Mouse (Mus musculus): Measurements from ENCODE around the gene Tns1.

Tns1 gene

GRCm38 (mm10) chr1:74123215-74123614 lies 1.0 kb downstream of the Tns1 start:
- DNase-seq (ENCODE audit: low read depth, low spot score), result no peak

DNA sequence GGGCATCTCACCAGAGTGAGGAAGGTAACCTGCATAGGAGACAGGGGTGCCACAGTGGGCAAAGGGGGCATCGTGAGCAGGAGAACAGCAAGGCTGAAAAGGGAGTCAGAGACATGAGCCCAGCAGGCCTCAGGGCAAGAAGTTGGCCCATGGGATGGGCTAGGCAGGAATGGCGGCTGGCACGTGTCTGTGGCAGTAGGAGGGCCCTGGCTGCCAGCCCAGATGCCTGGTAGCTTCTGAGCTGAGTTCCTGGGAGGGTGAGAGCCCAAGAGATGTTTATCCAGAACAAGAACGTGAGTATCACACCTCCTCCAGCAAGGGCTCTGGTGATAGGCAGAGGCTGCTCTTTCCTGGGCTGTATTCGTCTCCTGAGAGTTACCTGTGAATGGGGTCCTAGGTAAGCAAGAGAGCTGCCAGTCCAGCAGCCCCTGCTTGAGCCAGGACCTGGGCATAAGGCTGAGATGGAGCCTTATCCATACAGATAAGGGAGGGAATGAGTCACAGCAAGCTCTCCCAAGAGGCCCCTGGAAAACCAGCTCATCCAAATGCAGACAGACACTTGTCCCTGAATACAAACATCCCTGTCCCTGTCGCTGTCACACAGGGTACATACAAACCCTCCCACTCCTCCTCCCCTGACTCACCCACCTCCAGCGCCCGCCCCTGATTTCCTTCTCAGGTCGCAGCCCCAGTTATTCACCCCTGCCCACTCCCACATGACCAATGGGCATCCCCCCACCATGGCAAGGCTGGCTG lies 2.2 kb downstream of the Tns1 start:
- DNase-seq (ENCODE audit: low read depth, low spot score), result no peak

GRCm38 (mm10) chr1:74121138-74121537 lies 3.1 kb downstream of the Tns1 start:
- DNase-seq (ENCODE audit: low read depth, low spot score), result no peak

DNA sequence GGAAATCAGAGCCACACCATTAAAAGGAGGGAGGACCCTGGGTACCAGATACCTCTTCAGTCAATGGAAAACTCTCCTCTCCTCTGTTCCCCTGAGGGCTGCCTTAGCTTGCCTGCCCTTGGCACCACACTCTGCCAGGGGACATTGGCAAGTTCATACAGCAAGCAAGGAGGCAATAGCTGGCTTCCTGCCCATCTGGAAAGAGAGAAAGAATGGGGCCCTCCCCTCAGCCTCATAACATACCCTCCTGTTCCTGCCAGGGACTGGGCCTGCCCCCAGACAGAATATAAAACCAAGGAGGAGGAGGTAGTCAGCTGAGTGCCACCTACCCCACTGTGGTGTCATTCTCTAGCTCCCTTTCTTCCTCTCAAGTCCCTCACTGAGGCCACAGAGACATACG lies 5.1 kb downstream of the Tns1 start:
- DNase-seq (ENCODE audit: low read depth, low spot score), result no peak

GRCm38 (mm10) chr1:74117876-74118275 lies 6.4 kb downstream of the Tns1 start:
- no peak for DNase-seq (ENCODE audit: low read depth, low spot score)

- DNase-seq (ENCODE audit: low read depth, low spot score), result no peak
Measured at GRCm38 (mm10) chr1:74113071-74113470, 11.2 kb downstream of the Tns1 start.

GRCm38 (mm10) chr1:74111696-74112030 lies 12.6 kb downstream of the Tns1 start:
- no peak for DNase-seq (ENCODE audit: low read depth, low spot score)

- no peak for DNase-seq (ENCODE audit: low read depth, low spot score)
Measured at GRCm38 (mm10) chr1:74110932-74111695, 13.1 kb downstream of the Tns1 start.

DNA sequence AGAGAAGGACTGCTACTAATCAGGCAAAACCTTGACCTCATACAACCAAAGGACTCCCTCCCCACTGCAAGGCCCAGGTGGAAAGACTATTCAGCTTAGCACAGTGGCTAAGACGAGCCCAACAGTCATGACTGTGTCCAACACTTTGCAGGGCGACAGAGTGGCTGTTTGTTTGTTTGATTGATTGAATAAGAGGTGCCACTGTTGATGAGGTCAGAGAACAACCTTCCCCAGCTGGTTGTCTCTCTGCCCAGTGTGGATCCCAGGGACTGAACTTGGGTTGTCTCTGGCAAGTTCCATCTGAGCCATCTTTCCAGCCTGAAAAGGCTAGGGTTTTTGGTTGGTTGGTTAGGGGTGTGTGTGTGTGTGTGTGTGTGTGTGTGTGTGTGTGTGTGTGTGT lies 14.6 kb downstream of the Tns1 start:
- no peak for DNase-seq (ENCODE audit: low read depth, low spot score)

DNA sequence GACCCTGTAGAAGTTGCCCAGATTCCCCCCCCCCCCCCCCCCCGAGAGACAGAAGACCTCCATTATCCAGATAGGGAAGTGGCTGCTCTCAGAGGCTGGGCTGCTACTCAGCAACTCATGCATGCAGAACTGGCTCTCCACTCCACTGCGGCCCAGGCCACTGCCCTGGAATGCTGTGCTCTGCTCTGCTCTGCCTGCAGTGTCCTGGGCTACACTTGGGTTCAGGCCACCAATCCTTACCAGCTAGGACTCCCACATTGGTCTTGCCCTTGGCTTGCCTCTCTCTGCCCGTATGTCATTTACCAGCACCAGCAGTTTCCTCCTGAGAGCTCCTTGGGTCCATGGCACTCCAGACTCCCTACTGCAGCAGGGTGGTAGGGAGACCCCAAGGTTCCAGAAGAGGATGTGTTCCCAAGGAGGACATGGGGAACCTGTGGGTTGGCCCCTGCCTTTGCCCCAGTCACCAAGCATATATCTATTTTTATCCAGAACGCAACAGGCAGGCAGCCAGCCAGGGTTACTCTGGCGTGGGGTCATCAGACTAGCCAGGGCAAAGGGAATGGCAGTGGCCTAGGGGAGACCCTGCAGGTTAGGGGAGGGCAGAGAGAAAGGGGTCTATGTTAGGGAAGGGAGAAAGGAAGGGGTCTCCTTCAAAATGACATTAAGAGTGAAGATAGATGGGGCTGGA lies 16.2 kb downstream of the Tns1 start:
- DNase-seq (ENCODE audit: low read depth, low spot score), result no peak

DNA sequence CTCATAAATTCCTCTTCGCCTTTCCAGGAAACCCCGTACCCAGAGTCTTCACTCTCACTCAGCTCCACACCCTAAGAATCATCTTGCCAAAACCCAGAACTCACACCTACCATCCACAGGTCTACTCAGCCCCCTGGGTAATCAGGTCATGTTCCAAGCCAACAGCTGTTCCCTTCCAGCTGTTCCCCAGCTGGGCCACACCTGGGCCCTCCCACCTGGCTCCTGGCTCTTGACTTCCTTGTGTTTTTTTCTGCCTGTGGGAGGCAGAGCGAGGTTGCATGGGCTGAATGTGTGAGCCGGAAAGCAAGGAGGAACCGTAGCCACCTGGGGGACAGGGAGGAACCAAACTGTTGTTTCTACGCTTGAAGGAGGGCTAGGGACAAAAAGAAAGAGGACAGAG lies 18.0 kb downstream of the Tns1 start:
- DNase-seq (ENCODE audit: low read depth, low spot score), result no peak

DNA sequence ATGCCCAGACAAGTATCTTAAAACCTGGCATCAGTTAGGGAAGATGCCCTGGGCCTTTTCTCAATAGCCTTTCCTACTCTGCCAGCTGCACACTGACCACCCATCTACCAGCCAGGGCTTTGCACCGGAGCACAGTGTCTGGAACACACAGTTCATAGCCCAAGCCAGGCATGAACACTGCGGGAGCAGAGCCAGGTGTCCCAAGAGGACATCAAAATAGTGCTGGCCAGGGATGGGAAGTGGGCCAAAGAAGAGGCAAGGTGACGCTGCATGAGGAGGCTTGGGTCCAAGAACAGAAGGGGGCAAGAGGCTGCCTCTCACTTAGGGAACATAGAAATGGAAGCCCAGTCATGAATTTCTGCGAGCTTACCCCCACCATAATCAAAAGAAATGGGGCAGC lies 18.6 kb downstream of the Tns1 start:
- no peak for DNase-seq (ENCODE audit: low read depth, low spot score)

GRCm38 (mm10) chr1:74103654-74104353 lies 20.4 kb downstream of the Tns1 start:
- DNase-seq (ENCODE audit: low read depth, low spot score), result no peak

GRCm38 (mm10) chr1:74099001-74099435 lies 25.2 kb downstream of the Tns1 start:
- no peak for DNase-seq (ENCODE audit: low read depth, low spot score)

DNA sequence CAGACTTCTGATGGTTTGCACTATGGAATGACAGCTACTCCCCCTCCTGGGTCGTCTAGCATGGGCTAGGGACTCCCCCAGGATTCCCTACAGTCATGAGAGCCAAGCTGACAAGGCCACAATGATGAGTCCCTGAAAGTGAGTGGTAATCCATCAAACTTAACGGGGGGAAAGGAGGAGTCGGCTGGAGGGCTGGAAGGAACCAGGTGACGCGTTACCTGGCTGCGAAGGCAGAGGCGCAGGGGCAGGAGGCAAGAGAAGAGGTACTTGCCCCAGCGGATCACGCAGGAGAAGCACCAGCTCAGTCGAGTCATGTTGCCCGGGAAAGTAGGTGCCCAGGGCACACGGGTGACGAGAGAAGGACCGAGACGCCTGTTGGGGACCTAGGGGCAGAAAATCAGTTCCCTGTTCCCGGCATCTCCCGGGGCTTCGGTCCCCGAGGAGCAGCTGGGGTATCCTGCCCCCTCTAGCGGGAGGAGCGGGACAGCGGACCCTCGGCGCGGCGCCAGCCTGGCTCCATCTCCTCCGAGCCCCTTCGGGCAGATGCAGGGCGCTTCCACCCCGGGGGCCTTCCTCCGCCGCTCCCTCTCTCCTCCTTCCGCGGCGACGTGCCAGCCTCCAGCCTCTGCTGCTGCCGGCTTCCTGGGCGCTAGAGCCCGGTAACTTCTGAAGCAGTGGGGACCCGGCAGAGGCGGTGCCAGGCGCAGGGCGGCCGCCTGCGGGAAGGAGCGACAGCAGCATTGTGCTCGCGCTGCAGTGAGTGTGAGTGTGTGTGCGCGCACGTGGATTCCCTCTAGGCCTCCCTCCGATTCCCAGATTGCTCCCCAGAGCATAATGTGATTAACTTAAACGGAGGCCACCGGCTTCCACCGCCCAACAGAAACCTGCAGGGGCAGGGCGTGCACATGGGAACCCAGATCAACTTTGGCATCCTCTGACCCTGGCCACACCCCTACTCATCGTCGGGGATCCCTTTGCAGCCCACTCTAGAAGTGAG lies 25.9 kb downstream of the Tns1 start:
- peak; percentile 21 for DNase-seq (ENCODE audit: low read depth, low spot score)

GRCm38 (mm10) chr1:74095728-74096127 lies 28.5 kb downstream of the Tns1 start:
- DNase-seq (ENCODE audit: low read depth, low spot score), result no peak

DNA sequence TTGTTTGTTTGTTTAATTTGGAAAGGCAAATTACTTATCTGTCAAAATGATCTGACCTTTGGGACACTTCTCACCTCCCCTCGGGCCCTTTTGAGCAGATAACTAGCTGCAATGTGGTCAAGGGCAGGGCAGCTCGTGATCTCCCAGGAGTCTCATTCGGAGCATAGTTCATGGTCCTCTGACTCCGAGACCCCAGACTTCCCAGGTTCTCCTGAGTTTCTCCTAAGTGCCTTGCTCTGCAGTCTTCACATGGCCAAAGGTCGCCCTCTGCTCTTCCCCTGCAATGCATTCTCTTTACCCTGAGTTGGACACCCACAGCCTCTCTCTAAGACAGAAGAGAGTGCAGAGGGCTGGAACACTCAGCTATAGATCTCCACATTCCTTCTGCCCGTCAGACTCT lies 29.0 kb downstream of the Tns1 start:
- no peak for DNase-seq (ENCODE audit: low read depth, low spot score)

- no peak for DNase-seq (ENCODE audit: low read depth, low spot score)
Measured at GRCm38 (mm10) chr1:74094497-74095270, 29.6 kb downstream of the Tns1 start.

GRCm38 (mm10) chr1:74093447-74093846 lies 30.8 kb downstream of the Tns1 start:
- DNase-seq (ENCODE audit: low read depth, low spot score), result no peak

GRCm38 (mm10) chr1:74092242-74092641 lies 32.0 kb downstream of the Tns1 start:
- DNase-seq (ENCODE audit: low read depth, low spot score), result no peak

All from CD4-positive, CD25-positive, alpha-beta regulatory T cell, adult 2 months (primary cell).